Mouse (Mus musculus) 3T3-L1 (cell line): ENCODE measurements at regions not wholly inside any gene's neighbourhood (a gene's known extent, or its start where the extent isn't known, plus 50 kb on each side); places are given as distances from the start of the nearest gene placed in this dataset.
"Not testable (repeated sequence)": the region's sequence is repeated elsewhere in the genome, so short reads cannot be mapped to it uniquely, and the experiment has no call there.

Experiments used
- DNase-seq: peaks from one replicate; pipeline ENCODE4 v3.0.0-alpha.2; 2015; ENCODE audit warnings: low read depth, low spot score

DNA sequence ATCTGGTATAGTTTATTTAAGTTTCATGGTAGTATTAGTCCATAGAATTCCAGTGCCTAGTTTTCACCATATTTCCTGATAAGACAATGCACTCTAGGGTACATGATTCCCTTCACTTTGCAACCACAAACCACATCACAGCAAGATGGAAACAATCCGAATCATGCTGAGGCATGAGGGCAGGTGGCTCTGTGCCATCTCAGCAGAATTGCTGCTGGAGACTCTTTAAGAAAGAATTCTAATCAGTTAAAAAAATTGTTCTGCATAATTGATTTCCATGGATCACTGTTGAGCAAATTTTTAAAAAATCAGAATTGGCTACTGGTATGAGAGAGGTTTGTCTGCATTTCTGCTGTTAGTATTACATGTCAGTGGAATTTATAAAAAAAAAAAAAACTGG, 1451.1 kb upstream of the Pcdh20 start:
- DNase-seq, result peak; percentile 12

DNA sequence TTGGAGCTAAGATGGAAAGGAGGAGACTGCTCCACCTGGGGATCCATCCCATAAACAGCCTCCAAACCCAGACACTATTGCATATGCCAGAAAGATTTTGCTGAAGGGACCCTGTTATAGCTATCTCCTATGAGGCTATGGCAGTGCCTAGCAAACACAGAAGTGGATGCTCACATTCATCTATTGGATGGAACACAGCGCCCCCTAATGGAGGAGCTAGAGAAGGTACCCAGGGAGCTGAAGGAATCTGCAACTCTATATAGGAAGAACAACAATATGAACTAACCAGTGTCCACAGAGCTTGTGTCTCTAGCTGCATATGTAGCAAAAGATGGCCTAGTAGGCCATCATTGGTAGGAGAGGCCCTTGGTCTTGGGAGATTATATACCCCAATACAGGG, 1449.4 kb upstream of the Pcdh20 start:
- DNase-seq, result peak; percentile 40

DNA sequence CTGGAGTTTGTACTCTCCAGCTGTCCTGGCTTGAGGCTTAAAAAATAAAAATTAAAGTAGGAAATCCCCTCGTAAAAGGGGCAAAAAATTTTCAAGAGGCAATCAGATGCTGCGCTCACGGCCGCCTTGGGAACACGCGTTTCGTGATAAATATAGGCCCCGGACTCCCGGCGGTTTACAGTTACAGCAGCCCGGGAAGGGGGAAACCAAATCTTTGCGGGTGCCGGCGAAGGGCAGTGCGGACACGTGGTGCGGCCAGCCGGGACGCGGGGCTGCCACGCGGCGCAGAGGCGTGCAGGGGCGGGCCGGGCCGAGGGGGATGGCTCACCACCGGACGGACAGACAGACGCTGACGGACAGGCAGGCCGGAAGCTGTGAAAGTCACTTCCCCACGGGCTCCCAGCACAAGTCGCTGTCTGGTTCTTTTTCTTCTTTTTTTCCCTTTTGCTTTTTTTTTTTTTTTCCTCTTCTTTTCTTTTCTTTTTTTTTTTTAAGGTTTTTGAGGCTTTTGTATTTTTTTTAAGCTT, 1427.6 kb upstream of the Pcdh20 start:
- not testable (repeated sequence) for DNase-seq

DNA sequence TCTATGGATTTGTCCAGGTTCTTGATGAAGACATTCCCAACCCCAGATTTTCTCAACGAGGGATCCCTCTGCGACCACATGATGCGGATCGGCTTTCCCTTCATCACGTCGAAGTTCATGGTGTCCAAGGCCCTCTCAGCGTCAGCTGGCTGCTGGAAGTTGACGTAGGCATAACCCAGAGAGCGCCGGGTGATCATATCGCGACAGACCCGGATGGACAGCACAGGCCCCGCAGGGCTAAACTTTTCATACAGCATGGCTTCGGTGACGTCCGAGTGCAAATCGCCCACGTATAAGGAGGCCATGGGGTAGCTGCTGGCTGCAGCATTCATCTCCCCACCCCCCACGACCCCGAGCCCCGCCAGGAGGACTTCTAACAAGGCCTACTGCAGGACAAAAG, 1426.9 kb upstream of the Pcdh20 start:
- DNase-seq, result not testable (repeated sequence)

DNA sequence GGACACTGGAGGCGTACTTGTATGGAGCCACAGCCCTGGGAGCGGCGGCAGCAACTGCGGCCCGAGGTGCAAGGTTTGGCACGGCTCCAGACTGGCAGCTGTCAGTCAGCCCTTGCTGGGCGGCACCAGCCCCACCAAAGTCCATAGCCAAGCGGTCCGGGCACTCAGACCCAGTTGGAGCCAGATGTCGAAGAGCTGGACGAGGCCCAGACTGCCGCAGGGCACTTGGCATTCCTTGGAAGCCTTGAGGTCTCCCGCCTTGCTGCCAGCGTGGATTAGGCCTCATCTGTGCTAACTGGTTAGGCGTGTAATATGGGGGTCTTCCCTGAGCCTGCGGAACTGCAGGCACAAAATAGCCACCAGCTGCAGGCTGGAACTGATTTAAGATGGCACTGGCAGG, 1425.7 kb upstream of the Pcdh20 start:
- not testable (repeated sequence) for DNase-seq
